Mouse (Mus musculus): ENCODE data around the gene Csf1.

GRCm38 (mm10) chr3:107703675-107704370 is 56.4 kb downstream of the Csf1 start:
- TF ChIP-seq CTCF (IDR thresholded peaks at IDR 0.05; ENCODE audit: borderline replicate concordance, extremely low read depth, insufficient read depth, insufficient read length) (no peak), POLR2A (IDR thresholded peaks at IDR 0.05; ENCODE audit: borderline replicate concordance, extremely low read depth, insufficient read depth, insufficient read length, poor library complexity, severe bottlenecking) (no peak)
